In the genomic region with DNA sequence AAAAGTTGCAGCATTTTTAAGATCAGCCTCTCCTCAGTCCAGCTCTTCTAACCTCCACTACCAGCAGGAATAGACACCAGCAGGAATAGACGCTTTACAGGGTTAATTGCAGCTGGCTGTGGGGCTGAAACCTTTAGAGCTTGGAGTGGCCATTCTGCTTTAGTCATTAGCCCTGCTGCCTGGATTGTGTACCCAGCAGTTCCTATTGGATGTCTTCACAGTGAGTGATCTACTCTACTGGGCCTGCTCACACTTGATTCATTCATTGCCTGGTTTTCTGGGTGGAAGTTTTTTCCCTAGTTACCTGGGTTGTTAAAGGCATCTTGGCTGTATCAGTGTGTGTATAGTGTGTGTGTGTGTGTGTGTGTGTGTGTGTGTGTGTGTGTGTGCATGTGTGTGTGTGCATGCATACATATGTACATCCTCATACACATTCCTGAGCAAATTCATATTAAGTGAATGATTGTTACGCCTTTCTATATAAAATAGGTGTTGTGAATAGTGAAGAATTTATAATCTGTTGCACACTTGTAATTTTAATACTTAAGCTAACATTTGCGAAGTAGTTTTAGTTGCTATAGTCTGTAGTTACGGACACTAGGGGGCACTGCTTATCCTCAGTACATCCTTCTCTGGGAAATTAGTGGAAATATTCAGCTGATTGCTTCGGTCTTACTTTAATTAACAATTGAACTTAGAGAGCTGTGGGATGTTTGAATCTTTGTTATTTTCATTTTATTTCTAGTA, we compare ENCODE assay signal across 9 mouse cellular contexts. TPM values are rescaled to one million over a fixed set of nuclear protein-coding genes. Genes with fewer than 3 reads are reported as not detected.
DNase-seq lines count a peak whose midpoint lies in the region; ATAC-seq lines count a peak whose summit lies in the region.
"Had no signal": no experiment of that assay in that cellular context is flagged by ENCODE, and none has a peak within 500 bp of the region (broad histone marks: within the 10 kb centered on the region; RNA-seq: fewer than 3 reads in every experiment).

No protein-coding gene starts in this region.

- H3K27ac ChIP-seq in hindbrain, embryonic 15.5 days (replicated peaks): no peak overlapping the region
- H3K27ac ChIP-seq: stomach, embryonic 15.5 days had no signal

- H3K36me3 ChIP-seq in hindbrain, embryonic 15.5 days: no peaks in the 10 kb centered on the region
- H3K36me3 ChIP-seq: stomach, embryonic 15.5 days had no signal

- intact Hi-C loops in left cerebral cortex, postnatal 4 days (cut with DNase I): loop anchor here (5.0 kb wide), 1 partner anchor 195 kb away; no protein-coding TSS in a partner anchor

- H3K4me2 ChIP-seq in hindbrain, embryonic 15.5 days: no peak overlapping the region
- H3K4me2 ChIP-seq: stomach, embryonic 15.5 days had no signal

- ATAC-seq in hindbrain, embryonic 15.5 days (ENCODE audit: low FRiP score, low read depth): peak; percentile 66

- H3K4me1 ChIP-seq in hindbrain, embryonic 15.5 days (replicated peaks): no peaks in the 10 kb centered on the region; the same call in 1 of the 2 replicates
- H3K4me1 ChIP-seq: stomach, embryonic 15.5 days had no signal

- no peak overlapping the region for H3K9ac ChIP-seq in hindbrain, embryonic 15.5 days
- H3K9ac ChIP-seq: stomach, embryonic 15.5 days had no signal

- 23% methylated on average over 5 of the region's 5 CpGs for whole genome bisulfite sequencing in hindbrain, embryonic 15.5 days

- no peaks in the 10 kb centered on the region for H3K27me3 ChIP-seq in hindbrain, embryonic 15.5 days
- H3K27me3 ChIP-seq: stomach, embryonic 15.5 days had no signal

- H3K4me3 ChIP-seq in hindbrain, embryonic 15.5 days: no peak overlapping the region
- H3K4me3 ChIP-seq: stomach, embryonic 15.5 days had no signal

- H3K9me3 ChIP-seq in hindbrain, embryonic 15.5 days: no peaks in the 10 kb centered on the region
- H3K9me3 ChIP-seq: stomach, embryonic 15.5 days had no signal

- DNase-seq in left cerebral cortex, adult 11 months (ENCODE audit: low spot score): peak; percentile 43
- DNase-seq in left cerebral cortex, adult 8-10 months (ENCODE audit: low spot score in 2 of 2): no peak
- peak; percentile 75 for DNase-seq in NIH3T3 (ENCODE audit: low read depth)
- peak; percentile 66 for DNase-seq in embryo, embryonic 10 days (ENCODE audit: low spot score)
- DNase-seq in left cerebral cortex, postnatal 4 days: peak; percentile 37
- DNase-seq in retina, postnatal 7 days (ENCODE audit: low read depth, low spot score): peak; percentile 38
- DNase-seq in T-cell, adult 2 months (ENCODE audit: low spot score): no peak

RNA-seq across cellular contexts. Expression of a gene that starts 42.4 kb away (rescaled TPM):
- 1 to 10 TPM in 3 of 4 experiments, under 1 TPM in 1; 0.87 to 2.4 (median 1.7) TPM for total RNA-seq in left cerebral cortex, adult 8-10 months (2022)
- polyA plus RNA-seq in hindbrain, embryonic 15.5 days (2015; fragmentation: Nextera tagmentation; extraction: Ambion mirVana): 1.2 and 1.3 TPM in 2 replicates
- 1 to 10 TPM; 1.9 to 3.3 TPM for total RNA-seq in left cerebral cortex, postnatal 4 days (2021)

Comparison
In these comparisons a context has a peak if more than half of its experiments do, and no peak if none do; other contexts are left out.
1. DNase-seq: peak in left cerebral cortex, adult 11 months (single experiment), NIH3T3 (single experiment), embryo, embryonic 10 days (single experiment), left cerebral cortex, postnatal 4 days (single experiment) and retina, postnatal 7 days (single experiment); none in left cerebral cortex, adult 8-10 months (0 of 2) and T-cell, adult 2 months (single experiment).